ENCODE assay signal across 8 mouse cellular contexts in genomic region chr13:61241076-61241947, GRCm38 (mm10). TPM values are rescaled to one million over a fixed set of nuclear protein-coding genes. Genes with fewer than 3 reads are reported as not detected.
DNase-seq lines count a peak whose midpoint lies in the region; ATAC-seq and TF ChIP-seq lines count a peak whose summit lies in the region.

No protein-coding gene starts in this region.

- H3K27me3 ChIP-seq in heart, embryonic 11.5 days (ENCODE audit: control insufficient read depth, insufficient read depth, low read length), result no peaks in the 10 kb centered on the region

- H3K4me3 ChIP-seq in heart, embryonic 11.5 days (ENCODE audit: low read depth, low read length), result no peak overlapping the region
- no peak overlapping the region for H3K4me3 ChIP-seq in cortical plate, adult 2 months (ENCODE audit: insufficient read depth, low read length)

- WGBS in heart, embryonic 11.5 days (ENCODE audit: insufficient replicate concordance), result 49% methylated on average over 13 of the region's 13 CpGs

- TF ChIP-seq POLR2A in cortical plate, adult 2 months (IDR thresholded peaks at IDR 0.05; ENCODE audit: extremely low read depth, insufficient read depth, low read length), result no peak

- H3K4me1 ChIP-seq in heart, embryonic 11.5 days (ENCODE audit: control insufficient read depth, insufficient read depth, low read length), result no peaks in the 10 kb centered on the region
- no peaks in the 10 kb centered on the region for H3K4me1 ChIP-seq in cortical plate, adult 2 months (ENCODE audit: control insufficient read depth, insufficient read depth, low read length)

- no peak for ATAC-seq in heart, embryonic 11.5 days (replicated peaks; ENCODE audit: insufficient number of reproducible peaks, low FRiP score, low TSS enrichment)
- ATAC-seq in monocyte, adult 5-6 weeks (replicated peaks; ENCODE audit: insufficient number of reproducible peaks, low FRiP score, low TSS enrichment, poor library complexity, severe bottlenecking), result peak; percentile 40; the same call in 1 of the 2 replicates

- H3K36me3 ChIP-seq in heart, embryonic 11.5 days (ENCODE audit: control insufficient read depth, insufficient read depth, low read length), result no peaks in the 10 kb centered on the region

- intact Hi-C loops in heart, postnatal 36 days (cut with DNase I), result loop anchor here (5.0 to 10.0 kb wide), 2 partner anchors 247 to 484 kb away; no protein-coding TSS in a partner anchor

- peak; percentile 44; the same call in 1 of the 2 replicates for TF ChIP-seq CTCF in cortical plate, adult 2 months (IDR thresholded peaks at IDR 0.05; ENCODE audit: extremely low read depth, insufficient read depth, low read length)

- H3K27ac ChIP-seq in heart, embryonic 11.5 days (ENCODE audit: low read depth, low read length), result no peak overlapping the region
- H3K27ac ChIP-seq in cortical plate, adult 2 months (ENCODE audit: insufficient read depth, low read length), result no peak overlapping the region

- no peaks in the 10 kb centered on the region for H3K9me3 ChIP-seq in heart, embryonic 11.5 days (replicated peaks; ENCODE audit: control insufficient read depth, low read length)

- H3K4me2 ChIP-seq in heart, embryonic 11.5 days, result no peak overlapping the region

- no peak overlapping the region for H3K9ac ChIP-seq in heart, embryonic 11.5 days (ENCODE audit: low read depth, low read length)

- peak; percentile 42 to 60 for DNase-seq in heart, adult 18-20 months
- peak; percentile 40 for DNase-seq in T-cell, adult 2 months (ENCODE audit: low spot score)
- DNase-seq in heart, postnatal 36 days, result peak; percentile 26 to 62
- peak; percentile 10 for DNase-seq in left cerebral cortex, adult 8-10 months (ENCODE audit: low spot score in 2 of 2)
- peak; percentile 73 for DNase-seq in testis, postnatal 10 days (ENCODE audit: low spot score)

RNA-seq across cellular contexts. Expression of gene Cts8, which starts 13.8 kb away (rescaled TPM):
- total RNA-seq in heart, adult 18-20 months (2021), result not detected
- polyA plus RNA-seq in heart, embryonic 11.5 days (2014; fragmentation: Nextera tagmentation; extraction: Ambion mirVana), result not detected in 2 replicates
- polyA plus RNA-seq in cortical plate, adult 2 months (2012; rRNA removed), result not detected in 2 replicates
- not detected for total RNA-seq in heart, postnatal 36 days (2021)
- not detected for total RNA-seq in left cerebral cortex, adult 8-10 months (2022)
- total RNA-seq in monocyte, adult 5-6 weeks (2017), result not detected in 3 replicates

RNA-seq across cellular contexts. Expression of gene Cts6, which starts 38.1 kb away (rescaled TPM):
- not detected for total RNA-seq in heart, adult 18-20 months (2021)
- not detected in 2 replicates for polyA plus RNA-seq in heart, embryonic 11.5 days (2014; fragmentation: Nextera tagmentation; extraction: Ambion mirVana)
- polyA plus RNA-seq in cortical plate, adult 2 months (2012; rRNA removed), result not detected in 2 replicates
- total RNA-seq in heart, postnatal 36 days (2021), result not detected
- total RNA-seq in left cerebral cortex, adult 8-10 months (2022), result not detected
- not detected in 3 replicates for total RNA-seq in monocyte, adult 5-6 weeks (2017)

RNA-seq across cellular contexts. Expression of gene Gm49398, which starts 47.3 kb away (rescaled TPM):
- total RNA-seq in heart, adult 18-20 months (2021), result not detected
- not detected in 2 replicates for polyA plus RNA-seq in heart, embryonic 11.5 days (2014; fragmentation: Nextera tagmentation; extraction: Ambion mirVana)
- polyA plus RNA-seq in cortical plate, adult 2 months (2012; rRNA removed), result not detected in 2 replicates
- not detected for total RNA-seq in heart, postnatal 36 days (2021)
- total RNA-seq in left cerebral cortex, adult 8-10 months (2022), result not detected
- total RNA-seq in monocyte, adult 5-6 weeks (2017), result not detected in 3 replicates

Comparison
In these comparisons a context has a peak if more than half of its experiments do, and no peak if none do; other contexts are left out.
1. DNase-seq: peak in every context shown above with its lines; median percentile 73 in testis, postnatal 10 days; 51 in heart, adult 18-20 months; 44 in heart, postnatal 36 days; 40 in T-cell, adult 2 months; 10 in left cerebral cortex, adult 8-10 months.